Mouse (Mus musculus) C2C12 (cell line): ENCODE results near the gene 4930451I11Rik. TPM values are rescaled to one million over a fixed set of nuclear protein-coding genes. Genes with fewer than 3 reads are reported as not detected.

ENCODE experiments used
- H3K27me3 ChIP-seq: one replicate; pipeline ENCODE4 v1.6.1; 2011; ENCODE audit not compliant: control insufficient read depth, insufficient read depth, insufficient read length
- H3K36me3 ChIP-seq: one replicate; pipeline ENCODE4 v1.6.1; 2011; ENCODE audit not compliant: control insufficient read depth, insufficient read depth
- H3K4me3 ChIP-seq: one replicate; pipeline ENCODE4 v1.5.1; 2011; ENCODE audit warnings: mild to moderate bottlenecking, control low read depth; ENCODE audit not compliant: poor library complexity, insufficient read depth, severe bottlenecking
- H3K79me2 ChIP-seq: one replicate; pipeline ENCODE4 v1.6.1; 2011; ENCODE audit not compliant: control insufficient read depth, insufficient read depth
- H3K79me3 ChIP-seq: one replicate; pipeline ENCODE4 v1.6.1; 2011; ENCODE audit warnings: low read depth, control low read depth
- H3ac ChIP-seq: one replicate; pipeline ENCODE3; 2011; ENCODE audit warnings: low read depth; ENCODE audit not compliant: control insufficient read depth, insufficient read length
- CEBPB ChIP-seq: IDR thresholded peaks from one replicate; pipeline ENCODE4 v1.6.1; 2011; ENCODE audit warnings: low read depth, mild to moderate bottlenecking, control low read depth, moderate library complexity
- CTCF ChIP-seq: IDR thresholded peaks from one replicate; pipeline ENCODE4 v1.5.1; 2011; ENCODE audit not compliant: control insufficient read depth, insufficient read depth, insufficient read length
- FOSL1 ChIP-seq: IDR thresholded peaks from one replicate; pipeline ENCODE4 v1.8.0; 2011; ENCODE audit warnings: mild to moderate bottlenecking, low read length; ENCODE audit not compliant: poor library complexity, insufficient read depth, severe bottlenecking
- MAX ChIP-seq: IDR thresholded peaks from one replicate; pipeline ENCODE4 v1.6.1; 2011; ENCODE audit warnings: mild to moderate bottlenecking, control low read depth
- MYOD1 ChIP-seq: IDR thresholded peaks from one replicate; pipeline ENCODE4 v1.6.1; 2011; ENCODE audit warnings: low read depth; ENCODE audit not compliant: control insufficient read depth, insufficient read length
- MYOG ChIP-seq: IDR thresholded peaks from one replicate; pipeline ENCODE4 v1.6.1; 2011; ENCODE audit not compliant: control insufficient read depth, insufficient read length; ENCODE audit errors: extremely low read depth
- USF1 ChIP-seq: IDR thresholded peaks from one replicate; pipeline ENCODE4 v1.6.1; 2011; ENCODE audit warnings: low read depth, mild to moderate bottlenecking, control low read depth, moderate library complexity
- polyA plus RNA-seq: library from polyadenylated mRNA; unstranded; fragments of >200 nt; fragmentation: generic; extraction: Trizol; gene quantifications from one replicate; pipeline ENCODE4 v1.2.1, GENCODE M21; 2012; ENCODE audit warnings: missing spikeins

The 4930451I11Rik gene
- polyA plus RNA-seq, 1 experiment, result not detected

DNA sequence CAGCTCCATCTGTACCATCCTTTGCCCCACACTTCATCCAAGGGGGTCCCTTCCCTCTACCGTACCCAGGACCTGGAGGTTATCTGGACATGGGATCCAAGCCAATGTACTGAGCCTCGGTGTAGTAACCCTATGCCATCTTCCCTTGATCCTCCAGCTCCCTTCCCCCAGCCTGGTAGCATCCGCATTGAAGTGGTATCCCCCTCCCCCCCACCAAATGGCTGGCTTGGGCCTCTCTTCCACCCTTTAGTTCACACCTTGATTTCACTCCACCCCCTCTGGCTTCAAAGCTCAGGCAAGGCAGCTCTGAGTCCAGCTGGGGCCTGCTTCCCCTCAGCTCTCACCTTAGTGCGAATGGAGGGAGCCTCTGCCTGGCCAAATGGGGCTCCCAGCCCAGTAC is 46.4 kb downstream of the 4930451I11Rik start:
- Histone ChIP-seq H3K36me3 (peaks cover 35% of the 10 kb centered on the region), H3K79me2 (peaks cover 18% of the 10 kb centered on the region), H3K79me3 (peaks cover 11% of the 10 kb centered on the region), H3K27me3 (no peaks in the 10 kb centered on the region), H3K4me3 (no peak overlapping the region), H3ac (no peak overlapping the region)
- TF ChIP-seq MYOD1 (no peak), USF1 (no peak), CEBPB (no peak), CTCF (no peak), MAX (no peak), FOSL1 (no peak), MYOG (no peak)

DNA sequence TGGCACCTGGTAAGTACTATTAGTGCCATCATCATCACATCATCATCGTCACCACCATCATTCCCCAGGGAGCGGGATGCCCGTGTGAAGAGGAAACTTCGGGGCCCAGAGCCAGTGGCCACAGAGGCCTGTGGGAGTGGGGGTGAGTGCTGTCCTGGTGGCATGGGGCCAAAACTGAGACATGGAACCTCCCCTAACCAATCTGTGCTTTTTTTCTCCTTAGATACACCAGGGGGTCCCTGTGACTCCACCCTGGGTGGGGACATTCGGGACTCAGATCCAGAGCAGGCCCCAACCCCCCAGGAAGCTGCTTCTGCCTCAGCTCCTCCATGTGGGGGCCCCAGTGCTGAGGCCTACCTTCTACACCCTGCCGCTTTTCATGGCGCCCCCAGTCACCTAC is 47.0 kb downstream of the 4930451I11Rik start:
- Histone ChIP-seq H3K36me3 (peaks cover 29% of the 10 kb centered on the region), H3K4me3 (no peak overlapping the region), H3K79me3 (peaks cover 5% of the 10 kb centered on the region), H3K79me2 (peaks cover 12% of the 10 kb centered on the region), H3K27me3 (no peaks in the 10 kb centered on the region), H3ac (no peak overlapping the region)
- no peak for TF ChIP-seq CEBPB
- TF ChIP-seq USF1, result no peak
- TF ChIP-seq MYOD1, result no peak
- no peak for TF ChIP-seq FOSL1
- TF ChIP-seq MYOG, result no peak
- no peak for TF ChIP-seq CTCF
- TF ChIP-seq MAX, result no peak

DNA sequence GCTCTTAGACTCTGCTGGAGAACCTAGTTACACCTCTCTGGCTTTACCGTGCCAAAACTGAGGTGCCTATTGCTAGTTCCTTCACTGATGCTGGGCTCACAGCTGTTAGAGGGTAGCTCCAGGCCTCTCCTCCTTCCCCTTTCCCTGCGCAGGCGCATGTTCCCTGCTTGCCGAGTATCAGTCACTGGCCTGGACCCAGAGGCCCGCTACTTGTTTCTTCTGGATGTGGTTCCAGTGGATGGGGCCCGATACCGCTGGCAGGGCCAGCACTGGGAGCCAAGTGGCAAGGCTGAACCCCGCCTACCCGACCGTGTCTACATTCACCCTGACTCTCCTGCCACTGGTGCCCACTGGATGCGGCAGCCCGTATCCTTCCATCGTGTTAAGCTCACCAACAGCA is 48.7 kb downstream of the 4930451I11Rik start:
- peaks cover 11% of the 10 kb centered on the region for H3K36me3 ChIP-seq
- no peak overlapping the region for H3ac ChIP-seq
- no peak for TF ChIP-seq MYOD1
- TF ChIP-seq MAX, result no peak
- TF ChIP-seq FOSL1, result no peak
- TF ChIP-seq USF1, result no peak
- TF ChIP-seq CTCF, result no peak
- no peak overlapping the region for H3K4me3 ChIP-seq
- no peaks in the 10 kb centered on the region for H3K79me3 ChIP-seq
- H3K79me2 ChIP-seq, result no peaks in the 10 kb centered on the region
- H3K27me3 ChIP-seq, result no peaks in the 10 kb centered on the region

DNA sequence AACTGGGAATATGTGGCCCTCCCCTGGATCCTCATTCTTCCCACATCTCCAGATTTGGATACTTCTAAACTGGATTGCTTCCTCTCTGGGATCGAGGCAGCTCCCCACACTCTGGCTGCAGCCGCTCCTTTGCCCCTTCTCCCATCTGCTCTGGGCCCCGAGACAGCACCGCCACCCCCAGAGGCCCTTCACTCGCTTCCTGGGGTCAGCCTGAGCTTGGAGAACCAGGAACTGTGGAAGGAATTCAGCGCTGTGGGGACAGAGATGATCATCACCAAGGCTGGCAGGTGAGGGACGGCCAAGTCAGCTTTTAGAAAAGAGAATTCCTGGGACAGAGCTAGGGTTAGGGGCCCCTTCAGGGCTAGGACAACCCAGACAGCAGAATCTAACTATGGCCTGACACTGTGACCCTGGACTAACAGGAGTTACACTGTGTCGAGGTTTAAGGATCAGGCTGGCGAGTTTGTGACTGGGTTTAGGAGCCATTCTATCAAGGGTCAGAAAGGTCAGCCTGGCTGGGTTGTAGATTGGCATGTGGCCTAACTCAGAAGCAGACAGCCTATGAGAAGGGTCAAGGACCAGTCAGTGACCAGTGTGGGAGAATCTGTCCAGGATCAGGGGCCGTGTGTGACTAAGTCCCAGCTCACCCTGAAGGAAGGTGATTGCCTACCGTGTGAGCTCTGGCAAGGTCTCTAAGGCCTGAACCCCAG is 49.6 kb downstream of the 4930451I11Rik start:
- H3K79me3 ChIP-seq, result no peaks in the 10 kb centered on the region
- no peak overlapping the region for H3K4me3 ChIP-seq
- H3K36me3 ChIP-seq, result peaks cover 4% of the 10 kb centered on the region
- TF ChIP-seq MYOD1 (no peak), MAX (no peak), CEBPB (no peak), CTCF (no peak), FOSL1 (no peak), USF1 (no peak), MYOG (no peak)
- H3K79me2 ChIP-seq, result no peaks in the 10 kb centered on the region
- H3K27me3 ChIP-seq, result no peaks in the 10 kb centered on the region
- no peak overlapping the region for H3ac ChIP-seq

DNA sequence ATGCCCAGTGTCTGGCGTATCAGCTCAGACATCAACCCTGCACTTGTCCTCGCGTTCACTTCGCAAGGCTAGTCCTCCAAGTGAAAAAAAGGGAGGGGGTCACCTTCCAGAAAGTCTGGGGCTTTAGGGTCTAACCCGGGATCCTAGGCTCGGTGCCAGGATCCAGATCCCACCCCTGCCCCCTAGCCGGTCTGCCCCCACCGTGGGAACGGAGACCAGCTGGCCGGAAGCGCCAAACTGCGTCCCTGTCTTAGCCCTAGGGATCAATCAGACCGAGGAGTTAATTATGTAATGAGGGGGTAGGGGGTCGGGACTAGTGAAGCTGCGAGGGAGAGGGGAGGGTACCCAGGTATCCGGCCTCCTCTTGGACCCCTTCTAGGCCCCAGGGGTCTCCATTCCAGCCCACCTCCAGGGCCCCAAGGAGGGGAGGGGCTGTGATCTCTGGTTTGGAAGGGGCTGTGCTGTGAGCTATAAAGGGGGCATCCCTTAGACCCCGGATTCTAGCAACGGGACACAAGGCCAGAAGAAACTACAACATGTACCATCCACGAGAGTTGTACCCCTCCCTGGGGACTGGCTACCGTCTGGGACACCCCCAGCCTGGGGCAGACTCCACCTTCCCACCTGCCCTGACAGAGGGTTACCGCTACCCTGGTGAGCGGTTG is 50.3 kb downstream of the 4930451I11Rik start, which contains the start of gene Tbx6:
TSS of gene Tbx6 (plus strand) at position 513 of the 665 bp plus-strand sequence.
- Histone ChIP-seq H3K79me2 (no peaks in the 10 kb centered on the region), H3K36me3 (peaks cover 3% of the 10 kb centered on the region), H3K27me3 (no peaks in the 10 kb centered on the region), H3K79me3 (no peaks in the 10 kb centered on the region), H3K4me3 (no peak within 1 kb of the TSS), H3ac (no peak within 1 kb of the TSS)
- no peak for TF ChIP-seq MYOG
- TF ChIP-seq FOSL1, result no peak
- TF ChIP-seq MYOD1, result no peak
- no peak for TF ChIP-seq USF1
- no peak for TF ChIP-seq CEBPB
- TF ChIP-seq CTCF, result no peak
- no peak for TF ChIP-seq MAX

Other genes with a start within 250 kb of the 4930451I11Rik start
- gene Apobr, start 246.7 kb downstream of the 4930451I11Rik start, polyA plus RNA-seq, result 2.0 TPM
- gene Cln3, start 245.8 kb downstream of the 4930451I11Rik start, polyA plus RNA-seq, result 4.5 TPM
- gene Il27, start 236.7 kb downstream of the 4930451I11Rik start, polyA plus RNA-seq, result not detected
- gene Nupr1, start 200.8 kb downstream of the 4930451I11Rik start, polyA plus RNA-seq, result 49.9 TPM
- gene Sgf29, start 182.3 kb downstream of the 4930451I11Rik start, polyA plus RNA-seq, result 39.3 TPM
- 0.07 TPM for gene Sult1a1, start 155.2 kb downstream of the 4930451I11Rik start, polyA plus RNA-seq
- gene Bola2, start 136.2 kb downstream of the 4930451I11Rik start, polyA plus RNA-seq, result 116 TPM
- 5.4 TPM for gene Slx1b, start 135.9 kb downstream of the 4930451I11Rik start, polyA plus RNA-seq
- gene Coro1a, start 123.9 kb downstream of the 4930451I11Rik start, polyA plus RNA-seq, result 1.9 TPM
- gene Mapk3, start 72.0 kb downstream of the 4930451I11Rik start, polyA plus RNA-seq, result 168 TPM
- 1.7 TPM for gene Gdpd3, start 65.3 kb downstream of the 4930451I11Rik start, polyA plus RNA-seq
- gene Ypel3, start 54.7 kb downstream of the 4930451I11Rik start, polyA plus RNA-seq, result 16.6 TPM
- 0.01 TPM for gene Tbx6, start 50.2 kb downstream of the 4930451I11Rik start, polyA plus RNA-seq
- 189 TPM for gene Ppp4c, start 39.1 kb downstream of the 4930451I11Rik start, polyA plus RNA-seq
- 0.08 TPM for gene Fam57b, start 34.0 kb downstream of the 4930451I11Rik start, polyA plus RNA-seq
- gene Doc2a, start 15.8 kb upstream of the 4930451I11Rik start, polyA plus RNA-seq, result not detected
- 53.9 TPM for gene Hirip3, start 30.3 kb upstream of the 4930451I11Rik start, polyA plus RNA-seq
- gene Ino80e, start 30.7 kb upstream of the 4930451I11Rik start, polyA plus RNA-seq, result 105 TPM
- 27.9 TPM for gene Taok2, start 53.1 kb upstream of the 4930451I11Rik start, polyA plus RNA-seq
- 26.7 TPM for gene Tmem219, start 91.3 kb upstream of the 4930451I11Rik start, polyA plus RNA-seq
- gene Kctd13, start 97.2 kb upstream of the 4930451I11Rik start, polyA plus RNA-seq, result 18.3 TPM
- 0.07 TPM for gene Asphd1, start 117.9 kb upstream of the 4930451I11Rik start, polyA plus RNA-seq
- 0.11 TPM for gene Sez6l2, start 118.9 kb upstream of the 4930451I11Rik start, polyA plus RNA-seq
- 115 TPM for gene Cdipt, start 144.3 kb upstream of the 4930451I11Rik start, polyA plus RNA-seq
- 0.06 TPM for gene Cdiptos, start 144.5 kb upstream of the 4930451I11Rik start, polyA plus RNA-seq
- 32.7 TPM for gene Mvp, start 183.0 kb upstream of the 4930451I11Rik start, polyA plus RNA-seq
- gene Pagr1b, start 184.8 kb upstream of the 4930451I11Rik start, polyA plus RNA-seq, result 1.2 TPM
- gene Pagr1a, start 185.7 kb upstream of the 4930451I11Rik start, polyA plus RNA-seq, result 22.3 TPM
- gene Gm42742, start 189.5 kb upstream of the 4930451I11Rik start, polyA plus RNA-seq, result 39.7 TPM
- 0.02 TPM for gene Prrt2, start 189.6 kb upstream of the 4930451I11Rik start, polyA plus RNA-seq
- 141 TPM for gene Maz, start 195.4 kb upstream of the 4930451I11Rik start, polyA plus RNA-seq
- gene Kif22, start 210.8 kb upstream of the 4930451I11Rik start, polyA plus RNA-seq, result 75.4 TPM